Mouse (Mus musculus) hindbrain, postnatal 0 days (tissue): ENCODE measurements around the gene Hspg2. TPM values are rescaled to one million over a fixed set of nuclear protein-coding genes. Genes with fewer than 3 reads are reported as not detected.

Experiments
- ATAC-seq: fragments of 200-750 bp; cut with Nextera tagmentation; 2 replicates; pipeline ENCODE4 v1.8.0; 2017; ENCODE audit warnings: mild to moderate bottlenecking, moderate TSS enrichment, moderate library complexity
- DNase-seq: peaks from one replicate; pipeline ENCODE4 v3.0.0-alpha.2; 2015; ENCODE audit warnings: low spot score
- H3K27ac ChIP-seq: fragments of 300-500 bp; sonication (generic); 2 replicates; pipeline ENCODE4 v1.5.1; 2014; ENCODE audit warnings: mild to moderate bottlenecking
- H3K27me3 ChIP-seq: fragments of 300-500 bp; sonication (generic); 2 replicates; pipeline ENCODE4 v1.6.1; 2014; ENCODE audit warnings: low read length, mixed read lengths; ENCODE audit not compliant: insufficient read depth
- H3K36me3 ChIP-seq: fragments of 300-500 bp; sonication (generic); 2 replicates; pipeline ENCODE4 v1.6.1; 2014; ENCODE audit warnings: low read length, mixed read lengths; ENCODE audit not compliant: insufficient read depth
- H3K4me1 ChIP-seq: fragments of 300-500 bp; sonication (generic); 2 replicates; pipeline ENCODE4 v1.6.1; 2014; ENCODE audit warnings: antibody characterized with exemption, low read length, mixed read lengths; ENCODE audit not compliant: insufficient read depth
- H3K4me2 ChIP-seq: fragments of 300-500 bp; sonication (generic); 2 replicates; pipeline ENCODE4 v1.6.1; 2014; ENCODE audit warnings: low read depth, mild to moderate bottlenecking, low read length, moderate library complexity, mixed read lengths
- H3K4me3 ChIP-seq: fragments of 300-500 bp; sonication (generic); 2 replicates; pipeline ENCODE4 v1.5.1; 2014; ENCODE audit warnings: low read length
- H3K9ac ChIP-seq: fragments of 300-500 bp; sonication (generic); replicated peaks from 2 replicates; pipeline ENCODE4 v1.6.1; 2014; ENCODE audit warnings: mild to moderate bottlenecking, low read length, moderate library complexity, mixed read lengths
- H3K9me3 ChIP-seq: fragments of 300-500 bp; sonication (generic); 2 replicates; pipeline ENCODE4 v1.6.1; 2016; ENCODE audit warnings: low read length, mixed read lengths
- CTCF ChIP-seq: IDR thresholded peaks from 2 replicates; pipeline ENCODE4 v1.5.1; 2016; ENCODE audit warnings: antibody characterized with exemption, control low read depth, low read depth
- WGBS: fragments of 180-500 bp; shearing (Covaris S2); extraction: QIAGEN DNeasy Blood & Tissue Kit; methylation state at CpG from one replicate; pipeline ENCODE4 v1.1.7; 2014; 5-methylcytosine and 5-hydroxymethylcytosine counted together
- polyA plus RNA-seq: library from polyadenylated mRNA; unstranded; fragments of >200 nt; fragmentation: Nextera tagmentation; extraction: Ambion mirVana; gene quantifications from 2 replicates; pipeline ENCODE4 v1.2.1, GENCODE M21; 2015
- total RNA-seq: library from RNA; depleted of rRNA; stranded (reverse); fragments of >200 nt; gene quantifications from 2 replicates; pipeline ENCODE4 v1.2.3, GENCODE M21; 2014

Hspg2 gene
- total and polyA plus RNA-seq, 2 experiments from 2014 or later: 3.7 to 37.8 TPM

GRCm38 (mm10) chr4:137443625-137444024 lies 24.9 kb upstream of the Hspg2 start:
- Histone ChIP-seq H3K36me3 (no peaks in the 10 kb centered on the region), H3K4me3 (no peak overlapping the region), H3K27me3 (no peaks in the 10 kb centered on the region), H3K27ac (no peak overlapping the region), H3K4me2 (peak overlapping the region; percentile 27; the same call in 1 of the 2 replicates), H3K9ac (no peak overlapping the region), H3K4me1 (no peaks in the 10 kb centered on the region), H3K9me3 (no peaks in the 10 kb centered on the region)
- TF ChIP-seq CTCF: peak; percentile 95
- no peak for ATAC-seq
- WGBS: 31% methylated on average over 5 of the region's 5 CpGs
- peak; percentile 79 for DNase-seq

DNA sequence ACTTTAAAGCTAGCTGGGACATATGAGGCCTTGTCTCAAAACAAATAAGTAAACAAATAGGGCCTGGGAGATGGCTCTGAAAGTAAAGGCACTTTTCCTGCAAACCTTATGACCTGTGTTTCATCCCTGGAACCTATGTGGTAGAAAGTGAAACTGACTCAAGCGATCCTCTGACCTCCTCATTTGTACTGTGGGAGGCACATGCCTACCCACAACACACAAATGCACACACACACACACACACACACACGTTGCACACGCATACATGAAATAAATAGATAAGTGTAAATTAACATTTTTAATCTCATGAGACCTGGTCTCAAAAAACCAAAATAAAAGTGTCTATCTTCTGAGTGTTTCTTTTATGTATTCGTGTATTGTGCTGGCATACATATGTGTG lies 22.7 kb upstream of the Hspg2 start:
- Histone ChIP-seq H3K9me3 (no peaks in the 10 kb centered on the region), H3K36me3 (no peaks in the 10 kb centered on the region), H3K4me2 (no peak overlapping the region), H3K9ac (no peak overlapping the region), H3K4me1 (no peaks in the 10 kb centered on the region), H3K27me3 (no peaks in the 10 kb centered on the region), H3K4me3 (no peak overlapping the region), H3K27ac (no peak overlapping the region)
- no peak for DNase-seq
- no peak for TF ChIP-seq CTCF
- 91% methylated on average over 4 of the region's 4 CpGs for WGBS
- no peak for ATAC-seq

DNA sequence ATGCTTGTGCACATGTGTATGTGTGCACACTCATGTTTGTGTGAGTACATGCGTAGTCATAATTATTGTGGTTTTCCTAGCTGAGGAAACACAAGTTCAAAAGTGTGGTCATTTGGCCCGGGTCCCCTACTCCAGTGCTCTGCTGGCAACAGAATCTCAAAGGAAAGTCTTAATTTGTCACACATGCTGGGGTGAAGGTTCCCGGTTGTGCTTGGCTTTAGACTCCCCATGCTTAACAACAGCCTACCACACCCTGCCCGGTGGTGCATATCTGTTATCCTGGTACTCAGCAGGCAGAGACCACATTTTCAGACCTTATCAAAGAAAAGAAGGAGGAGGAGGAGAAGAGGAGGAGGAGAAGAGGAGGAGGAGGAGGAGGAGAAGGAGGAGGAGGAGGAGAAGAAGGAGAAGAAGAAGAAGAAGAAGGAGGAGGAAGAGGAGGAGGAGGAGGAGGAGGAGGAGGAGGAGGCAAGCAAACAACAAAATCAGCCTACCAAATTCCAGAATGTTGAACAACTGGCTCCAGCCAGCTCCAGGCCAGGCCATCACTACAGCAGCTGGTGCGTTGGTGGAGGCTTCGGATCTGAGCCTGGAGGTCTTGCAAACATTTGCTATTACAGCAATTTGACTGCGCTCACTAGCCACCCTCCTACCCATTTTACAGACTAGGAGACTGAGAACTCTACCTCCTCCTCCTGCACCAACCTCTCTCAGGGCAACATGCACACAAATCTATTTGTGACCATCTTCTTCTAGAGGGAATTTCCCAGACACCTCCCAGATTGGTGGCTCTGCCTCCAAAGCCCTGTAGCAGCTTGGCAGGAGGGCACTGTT lies 21.0 kb upstream of the Hspg2 start:
- 58% methylated on average over 7 of the region's 7 CpGs for WGBS
- Histone ChIP-seq H3K9me3 (no peaks in the 10 kb centered on the region), H3K27me3 (no peaks in the 10 kb centered on the region), H3K36me3 (no peaks in the 10 kb centered on the region), H3K4me3 (no peak overlapping the region), H3K4me2 (no peak overlapping the region), H3K4me1 (no peaks in the 10 kb centered on the region), H3K27ac (no peak overlapping the region), H3K9ac (no peak overlapping the region)
- no peak for TF ChIP-seq CTCF
- DNase-seq (no peak), ATAC-seq (no peak)

DNA sequence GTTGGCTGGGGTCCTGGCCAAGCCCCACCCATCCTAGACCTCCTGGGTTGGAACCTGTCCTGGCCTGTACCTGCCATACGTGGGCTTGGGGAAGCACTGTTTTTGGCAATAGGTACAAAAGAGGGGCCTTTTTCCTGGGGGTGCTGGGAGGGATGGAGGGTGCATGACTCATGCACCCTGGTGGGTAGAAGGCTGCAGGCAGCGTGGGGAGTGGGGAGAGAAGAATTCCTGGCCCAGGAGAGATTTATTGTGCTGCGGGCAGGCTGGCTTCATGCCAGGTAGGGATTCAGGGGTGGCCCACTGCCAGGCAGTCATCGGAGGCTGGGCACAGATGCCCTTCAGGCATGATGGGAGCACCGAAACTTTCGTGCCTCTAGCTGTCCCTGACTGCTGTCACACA lies 20.4 kb upstream of the Hspg2 start:
- H3K9ac ChIP-seq: no peak overlapping the region
- DNase-seq (peak; percentile 56), ATAC-seq (no peak; the same call in 1 of the 2 replicates)
- TF ChIP-seq CTCF: no peak
- WGBS: 13% methylated on average over 6 of the region's 6 CpGs
- no peak overlapping the region for H3K27ac ChIP-seq
- no peak overlapping the region for H3K4me2 ChIP-seq
- no peaks in the 10 kb centered on the region for H3K36me3 ChIP-seq
- H3K27me3 ChIP-seq: no peaks in the 10 kb centered on the region
- no peaks in the 10 kb centered on the region for H3K4me1 ChIP-seq
- no peaks in the 10 kb centered on the region for H3K9me3 ChIP-seq
- H3K4me3 ChIP-seq: no peak overlapping the region

GRCm38 (mm10) chr4:137448641-137449040 lies 19.9 kb upstream of the Hspg2 start:
- Histone ChIP-seq H3K4me1 (no peaks in the 10 kb centered on the region), H3K4me2 (no peak overlapping the region), H3K9me3 (no peaks in the 10 kb centered on the region), H3K27me3 (no peaks in the 10 kb centered on the region), H3K9ac (no peak overlapping the region), H3K27ac (no peak overlapping the region), H3K36me3 (no peaks in the 10 kb centered on the region), H3K4me3 (no peak overlapping the region)
- 44% methylated on average over 2 of the region's 2 CpGs for WGBS
- DNase-seq (no peak), ATAC-seq (no peak)
- no peak for TF ChIP-seq CTCF

- ATAC-seq: no peak
- Histone ChIP-seq H3K9ac (no peak overlapping the region), H3K4me2 (no peak overlapping the region), H3K27ac (no peak overlapping the region), H3K4me1 (no peaks in the 10 kb centered on the region), H3K36me3 (no peaks in the 10 kb centered on the region), H3K27me3 (no peaks in the 10 kb centered on the region), H3K9me3 (no peaks in the 10 kb centered on the region), H3K4me3 (no peak overlapping the region)
- TF ChIP-seq CTCF: no peak
- WGBS: 86% methylated on average over 2 of the region's 2 CpGs
- no peak for DNase-seq
These were observed 19.4 kb upstream of the Hspg2 start for GRCm38 (mm10) chr4:137449132-137449531.

- WGBS: 69% methylated on average over 10 of the region's 10 CpGs
- no peak overlapping the region for H3K4me2 ChIP-seq
- no peak for ATAC-seq
- H3K27me3 ChIP-seq: no peaks in the 10 kb centered on the region
- no peaks in the 10 kb centered on the region for H3K36me3 ChIP-seq
- no peak overlapping the region for H3K9ac ChIP-seq
- no peak for TF ChIP-seq CTCF
- H3K4me3 ChIP-seq: no peak overlapping the region
- DNase-seq: no peak
- H3K27ac ChIP-seq: no peak overlapping the region
- H3K9me3 ChIP-seq: no peaks in the 10 kb centered on the region
- no peaks in the 10 kb centered on the region for H3K4me1 ChIP-seq
These were observed 18.9 kb upstream of the Hspg2 start for GRCm38 (mm10) chr4:137449715-137450114.
